Mouse (Mus musculus): ENCODE measurements around the gene Mmrn2. TPM values are rescaled to one million over a fixed set of nuclear protein-coding genes. Genes with fewer than 3 reads are reported as not detected.

Mmrn2 gene
- polyA plus RNA-seq (2021; fragmentation: Nextera tagmentation), result 1.5 and 1.6 TPM in 2 replicates
- long read RNA-seq, experiment 1, partial matches to known transcripts, result 0 of 5 reads
- long read RNA-seq, experiment 1, other reads (novel, unspliced or antisense), result 1 of 5 reads
- long read RNA-seq, experiment 2, transcript Mmrn2-201 (7 exons, 3,974 nt), result major isoform, 34 of 41 reads
- long read RNA-seq, experiment 2, partial matches to known transcripts, result 3 of 41 reads
- long read RNA-seq, experiment 2, other reads (novel, unspliced or antisense), result 4 of 41 reads

GRCm38 (mm10) chr14:34375415-34375904 lies at the start of gene Mmrn2:
Gene Mmrn2, plus strand, starts transcription at chr14:34375465.

GRCm38 (mm10) chr14:34355301-34355700 lies 20.0 kb upstream of the Mmrn2 start, which contains the start of gene Fam25c:
Gene Fam25c, minus strand, starts transcription at chr14:34355433.

DNA sequence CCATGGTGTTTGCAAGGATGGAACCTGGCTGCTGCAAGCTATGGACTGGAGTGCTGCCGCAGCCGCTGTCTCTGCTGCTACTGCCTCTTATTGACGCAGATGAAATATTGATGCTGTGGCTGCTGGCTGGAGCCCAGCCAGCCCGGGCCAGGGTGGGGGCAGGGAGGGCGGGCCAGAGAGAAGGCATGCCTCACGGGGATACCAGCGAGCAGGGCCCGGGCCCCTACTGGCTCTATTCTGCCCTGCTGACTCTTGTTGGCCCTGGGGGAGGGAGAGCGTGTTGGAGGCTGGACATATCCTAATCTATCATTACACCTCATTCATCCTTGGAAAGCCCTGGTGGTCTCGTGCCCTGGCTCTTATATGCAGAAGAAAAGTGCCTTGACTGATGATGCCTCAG lies 688 bp upstream of the Mmrn2 start, which contains the start of gene Sncg:
Sncg (minus strand) TSS at position 213 of the 400 bp plus-strand sequence.

Other genes starting within 250 kb of the Mmrn2 start
- 0.04 TPM in 1 of 2 replicates, not detected in the other for gene Npy4r, start 223.0 kb upstream of the Mmrn2 start, polyA plus RNA-seq (2021; fragmentation: Nextera tagmentation)
- 0.25 and 0.65 TPM in 2 replicates for gene Gprin2, start 173.8 kb upstream of the Mmrn2 start, polyA plus RNA-seq (2021; fragmentation: Nextera tagmentation)
- 0.29 and 0.34 TPM in 2 replicates for gene Syt15, start 155.9 kb upstream of the Mmrn2 start, polyA plus RNA-seq (2021; fragmentation: Nextera tagmentation)
- gene Shld2, start 65.0 kb upstream of the Mmrn2 start, polyA plus RNA-seq (2021; fragmentation: Nextera tagmentation), result 7.1 and 7.4 TPM in 2 replicates
- gene Glud1, start 64.7 kb upstream of the Mmrn2 start, polyA plus RNA-seq (2021; fragmentation: Nextera tagmentation), result 68.8 and 88.9 TPM in 2 replicates
- 0.48 TPM in 1 of 2 replicates, not detected in the other for gene Fam25c, start 20.0 kb upstream of the Mmrn2 start, polyA plus RNA-seq (2021; fragmentation: Nextera tagmentation)
- 12.5 and 15.7 TPM in 2 replicates for gene Sncg, start 676 bp upstream of the Mmrn2 start, polyA plus RNA-seq (2021; fragmentation: Nextera tagmentation)
- 4.1 and 4.2 TPM in 2 replicates for gene Bmpr1a, start 127.9 kb downstream of the Mmrn2 start, polyA plus RNA-seq (2021; fragmentation: Nextera tagmentation)
- not detected in 2 replicates for gene 9230112D13Rik, start 147.3 kb downstream of the Mmrn2 start, polyA plus RNA-seq (2021; fragmentation: Nextera tagmentation)
- 2.0 and 2.7 TPM in 2 replicates for gene Ldb3, start 213.2 kb downstream of the Mmrn2 start, polyA plus RNA-seq (2021; fragmentation: Nextera tagmentation)
- gene Opn4, start 224.7 kb downstream of the Mmrn2 start, polyA plus RNA-seq (2021; fragmentation: Nextera tagmentation), result 0.08 and 0.13 TPM in 2 replicates